Mouse (Mus musculus): ENCODE measurements around the gene Ints14.

Ints14 gene

DNA sequence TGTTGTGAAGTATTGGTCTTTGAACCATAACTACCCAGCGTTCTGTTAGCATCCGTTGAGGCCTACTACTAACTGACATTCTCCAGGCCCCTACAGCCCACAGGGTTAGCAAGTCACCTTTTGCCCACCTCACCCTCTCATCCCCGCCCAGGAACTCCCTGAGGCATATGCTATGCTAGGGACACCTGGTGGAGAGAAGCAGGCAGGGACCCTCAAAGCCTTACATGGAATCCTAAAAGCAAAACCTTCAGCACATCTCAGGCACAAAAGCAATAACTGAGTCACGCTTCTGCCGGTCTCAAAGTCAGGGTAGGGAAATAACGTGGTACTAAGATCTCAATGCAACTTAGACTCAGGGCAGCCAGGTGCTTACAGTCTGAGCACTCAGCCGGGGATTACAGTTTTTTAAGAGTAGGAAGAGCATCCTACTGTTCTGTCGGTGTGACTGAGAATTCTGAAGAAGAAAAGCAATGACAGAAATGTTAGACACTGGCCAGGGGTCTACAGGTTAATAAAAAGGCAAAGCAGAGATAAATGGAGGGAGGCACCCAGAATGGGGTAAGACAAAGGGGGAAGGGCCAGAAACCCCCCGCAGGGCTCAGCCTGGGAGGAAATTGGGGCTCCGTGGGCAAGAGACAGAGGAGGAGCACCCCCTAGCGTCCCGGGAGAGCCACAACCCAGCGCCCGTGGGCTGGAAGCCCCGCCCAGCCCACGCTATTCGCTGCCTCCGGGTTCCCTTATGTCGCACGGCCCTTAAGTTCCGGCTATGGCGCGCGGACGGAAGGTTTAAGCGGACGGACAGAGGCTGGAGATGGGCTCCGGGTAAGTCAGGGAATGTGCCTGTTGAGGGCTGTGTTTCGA, at the start of gene Ints14:
Ints14 (plus strand) TSS at position 789 of the 861 bp plus-strand sequence.
- peak; percentile 98 for DNase-seq (ENCODE audit: low read depth)

DNA sequence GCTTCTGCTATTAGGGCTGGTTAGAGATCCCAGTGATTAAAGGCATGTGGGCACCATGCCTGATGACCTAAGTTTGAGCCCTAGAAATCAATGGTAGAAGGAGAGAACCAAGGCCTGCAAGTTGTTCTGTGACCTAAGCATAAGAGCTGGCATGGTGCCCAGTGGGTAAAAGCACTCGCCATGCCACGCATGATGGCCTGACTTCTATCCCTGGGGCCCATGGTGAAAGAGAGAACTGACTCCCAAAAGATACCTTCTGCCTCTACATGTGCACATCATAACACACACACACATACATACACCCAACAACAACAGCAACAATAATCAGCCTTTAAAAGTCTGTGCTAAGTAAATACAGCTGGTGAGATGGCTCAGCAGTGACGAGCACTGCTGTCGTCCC, 47.3 kb upstream of the Ints14 start:
- no peak for DNase-seq (ENCODE audit: low read depth)

- DNase-seq (ENCODE audit: low read depth): no peak
Observed at GRCm38 (mm10) chr9:64913973-64914372, 46.7 kb upstream of the Ints14 start.

DNA sequence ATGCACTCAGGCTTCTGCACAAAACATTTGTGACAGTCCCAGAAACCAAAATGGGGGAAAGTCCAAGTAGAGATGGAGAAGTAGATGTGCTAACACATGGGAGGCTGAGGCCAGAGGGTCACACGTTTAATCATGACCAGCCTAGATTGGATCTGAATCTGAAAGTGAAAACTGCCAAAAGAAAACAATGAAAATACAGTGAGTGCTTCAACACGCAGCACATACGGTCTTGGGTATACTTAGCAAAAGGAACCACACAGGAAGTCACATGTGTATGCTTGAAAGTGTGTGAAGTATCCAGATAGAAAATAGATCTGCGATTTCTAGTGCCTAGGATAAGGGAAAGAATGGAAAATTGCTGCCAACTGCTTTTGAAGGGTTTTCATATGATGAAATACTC, 46.1 kb upstream of the Ints14 start:
- DNase-seq (ENCODE audit: low read depth): no peak

GRCm38 (mm10) chr9:64918560-64918959, 42.1 kb upstream of the Ints14 start:
- DNase-seq (ENCODE audit: low read depth): no peak

GRCm38 (mm10) chr9:64925771-64926170, 34.9 kb upstream of the Ints14 start:
- peak; percentile 89 for DNase-seq (ENCODE audit: low read depth)

DNA sequence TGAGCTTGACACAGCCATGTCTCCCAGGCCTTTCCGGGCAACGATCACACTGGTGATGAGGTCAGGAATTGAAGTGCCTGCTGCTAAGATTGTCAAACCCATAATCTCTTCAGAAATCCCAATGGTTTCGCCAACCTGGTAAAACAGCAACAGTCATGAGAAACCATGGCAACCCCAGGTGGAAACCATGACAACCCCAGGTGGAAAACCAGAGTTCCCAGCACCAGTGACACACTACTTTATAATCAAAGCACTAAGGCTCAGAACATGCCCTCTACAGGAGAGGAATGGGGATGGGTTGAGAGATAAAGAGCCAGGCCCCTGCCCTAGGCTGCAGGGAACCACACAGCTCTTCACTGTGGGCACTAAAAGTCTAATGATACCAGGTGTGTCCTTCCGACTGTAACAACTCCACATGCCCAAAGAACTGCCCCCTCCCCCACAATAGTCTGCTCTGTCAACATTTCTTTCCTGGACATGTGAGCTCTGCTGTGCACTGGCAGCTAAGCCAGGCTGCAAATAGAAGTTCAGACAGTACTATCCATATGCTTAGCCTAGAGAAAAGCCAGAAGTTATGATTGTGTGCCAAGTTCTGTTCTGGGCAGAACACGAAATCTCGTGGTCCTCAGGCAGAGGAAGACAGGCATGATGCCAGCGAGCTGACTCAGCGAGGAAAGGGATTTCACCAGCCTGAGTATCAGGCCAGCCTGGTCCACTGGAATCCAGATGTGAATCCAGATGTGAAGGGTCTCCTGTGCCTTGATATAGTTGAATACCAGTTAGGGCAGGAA, 34.3 kb upstream of the Ints14 start:
- DNase-seq (ENCODE audit: low read depth): peak; percentile 71

DNA sequence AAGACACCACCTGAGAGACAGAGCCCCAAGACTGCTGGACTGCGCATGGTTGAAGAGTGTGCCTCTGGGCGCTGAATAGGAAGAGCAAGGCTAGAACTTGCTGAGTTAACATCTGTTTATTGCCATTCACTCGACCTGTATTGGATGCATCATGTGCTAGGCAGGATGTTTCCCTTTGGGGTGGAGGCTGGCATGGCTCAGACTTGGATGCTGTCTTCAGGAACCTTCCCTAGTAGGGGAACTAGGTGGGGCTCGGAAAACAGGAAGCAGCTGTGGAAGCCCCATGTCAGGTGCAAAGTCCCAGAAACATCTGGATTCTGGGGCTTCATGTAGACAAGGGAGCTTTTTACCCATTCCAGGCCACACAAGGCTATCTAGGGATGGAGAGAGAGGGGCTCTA, 30.4 kb upstream of the Ints14 start:
- no peak for DNase-seq (ENCODE audit: low read depth)

DNA sequence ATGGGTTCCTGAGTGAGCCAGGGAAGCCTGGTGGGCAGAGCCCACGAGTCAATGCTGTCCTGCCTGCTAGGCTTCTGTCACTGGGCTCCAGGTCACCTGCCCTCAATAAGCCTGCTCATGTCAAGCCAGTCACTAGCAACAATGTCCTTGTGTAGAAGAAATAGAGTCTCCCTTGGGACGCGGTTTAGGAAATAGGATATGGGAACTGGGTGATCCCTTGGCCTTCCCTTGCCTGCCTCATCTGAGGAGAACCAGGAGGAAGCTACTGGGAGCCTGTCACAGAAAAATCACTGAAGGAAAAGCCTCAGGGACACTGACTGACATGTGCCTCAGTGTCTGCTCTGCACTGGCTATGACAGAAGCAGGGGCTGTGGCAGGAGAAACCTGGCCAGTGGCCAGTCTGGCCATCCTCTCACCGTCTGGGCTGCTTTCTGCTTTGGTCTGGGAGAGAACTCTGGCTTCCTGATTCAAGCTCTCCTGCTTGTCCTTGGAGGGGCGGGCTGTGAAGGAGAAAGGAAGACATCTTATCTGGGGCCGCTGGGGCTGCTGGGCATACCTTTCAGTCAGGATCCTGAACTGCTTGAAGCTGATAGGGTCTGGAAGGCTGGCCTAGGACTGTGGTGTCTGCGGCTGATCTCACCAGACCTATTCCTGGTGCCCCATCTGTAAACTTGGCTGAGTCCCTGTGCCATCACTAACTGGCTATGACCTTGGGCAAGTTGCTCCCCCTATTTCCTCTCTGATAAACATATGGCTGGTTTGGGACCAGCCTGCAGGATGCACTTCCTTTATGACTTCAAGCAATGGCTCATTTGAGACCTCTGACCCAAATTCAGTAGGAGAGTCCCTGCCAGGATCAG, 28.7 kb upstream of the Ints14 start:
- DNase-seq (ENCODE audit: low read depth): peak; percentile 80

DNA sequence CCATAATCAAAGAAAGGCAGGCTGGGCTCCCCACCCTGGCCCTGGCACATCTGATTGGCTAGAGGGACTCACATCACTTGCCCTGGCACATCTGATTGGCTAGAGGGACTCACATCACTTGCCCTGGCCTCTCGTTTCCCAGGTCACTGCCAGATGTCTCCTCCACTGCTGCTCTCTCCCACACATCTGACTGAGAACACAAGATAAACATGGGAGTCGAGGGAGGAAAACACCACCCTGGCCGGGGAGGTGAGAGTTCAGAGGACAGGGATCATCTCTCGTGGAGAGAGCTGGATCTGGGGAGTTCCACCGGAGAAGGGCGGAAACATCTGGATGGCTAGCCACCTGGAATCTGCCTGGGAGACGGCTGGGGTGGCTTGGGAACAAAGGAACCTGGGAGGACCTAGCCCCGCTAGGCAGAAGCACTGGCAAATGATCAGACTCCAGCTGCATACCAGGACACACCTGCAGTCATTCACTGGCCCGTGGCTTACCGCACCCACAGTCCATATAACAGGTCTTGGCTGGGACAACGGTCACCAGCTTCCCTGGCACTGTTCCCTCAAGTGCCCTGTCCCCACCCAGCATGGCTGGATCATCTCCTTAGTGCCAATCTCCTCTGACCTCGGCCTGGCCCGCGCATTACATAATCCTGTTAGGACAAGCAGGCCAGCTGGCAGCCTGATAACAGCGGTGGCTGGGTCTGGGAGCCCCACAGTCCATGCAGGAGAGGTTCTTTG, 26.5 kb upstream of the Ints14 start:
- DNase-seq (ENCODE audit: low read depth): no peak

DNA sequence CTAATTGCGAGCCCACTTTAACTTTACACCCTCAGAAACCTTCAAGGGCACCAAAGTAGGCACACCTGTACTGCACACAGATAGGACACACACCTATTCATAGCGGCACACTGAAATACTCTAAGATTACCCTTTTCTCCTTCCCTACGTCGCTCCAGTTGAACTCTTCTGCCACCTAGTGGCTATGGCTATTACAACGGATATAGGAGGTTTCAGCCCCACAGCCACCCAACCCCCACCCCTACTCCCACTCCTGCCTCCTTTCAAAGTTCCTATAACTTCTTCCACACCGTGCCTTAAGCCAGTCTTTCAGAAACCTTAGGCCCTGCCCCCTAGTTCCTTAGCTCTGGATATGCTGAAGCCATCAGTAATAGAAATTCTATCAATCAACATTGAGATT, 24.2 kb upstream of the Ints14 start:
- DNase-seq (ENCODE audit: low read depth): peak; percentile 79

- peak; percentile 54 for DNase-seq (ENCODE audit: low read depth)
Observed at GRCm38 (mm10) chr9:64937491-64937890, 23.2 kb upstream of the Ints14 start.

- DNase-seq (ENCODE audit: low read depth): peak; percentile 81
Observed at GRCm38 (mm10) chr9:64938535-64938934, 22.2 kb upstream of the Ints14 start.

DNA sequence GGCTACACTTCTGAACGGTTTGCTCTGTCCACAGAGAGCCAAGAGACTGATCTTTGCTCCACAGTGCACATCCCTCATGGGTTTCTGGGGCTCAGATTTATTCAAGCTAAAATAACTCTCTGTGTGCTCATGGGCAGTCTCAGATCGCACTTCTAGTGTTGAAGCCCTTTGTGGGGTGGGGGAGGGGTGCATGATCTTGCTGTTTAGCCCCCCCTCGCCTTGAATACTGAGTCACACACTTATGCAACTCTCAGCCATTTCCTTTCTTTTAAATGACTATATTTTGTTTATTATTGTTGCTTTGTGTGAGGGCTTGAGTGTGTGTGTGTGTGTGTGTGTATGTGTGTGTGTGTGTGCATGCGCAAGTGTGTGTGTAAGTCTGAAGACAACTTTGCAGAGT, 21.4 kb upstream of the Ints14 start:
- DNase-seq (ENCODE audit: low read depth): peak; percentile 88

DNA sequence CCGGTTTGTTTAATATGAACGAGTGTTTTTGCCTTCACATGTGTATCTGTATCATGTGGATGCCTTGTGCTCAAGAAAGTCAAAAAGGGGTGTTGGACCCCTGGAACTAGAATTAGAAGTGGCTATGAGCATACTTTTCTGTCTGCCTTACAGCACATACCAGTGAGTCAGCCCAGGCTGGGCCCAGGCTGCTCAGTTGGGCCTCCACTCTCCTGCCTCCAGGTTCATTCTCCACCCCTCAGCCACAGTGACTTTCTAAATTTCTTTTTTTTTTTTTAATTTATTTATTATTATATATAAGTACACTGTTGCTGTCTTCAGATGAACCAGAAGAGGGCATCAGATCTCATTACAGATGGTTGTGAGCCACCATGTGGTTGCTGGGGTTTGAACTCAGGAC, 20.9 kb upstream of the Ints14 start:
- peak; percentile 62 for DNase-seq (ENCODE audit: low read depth)

DNA sequence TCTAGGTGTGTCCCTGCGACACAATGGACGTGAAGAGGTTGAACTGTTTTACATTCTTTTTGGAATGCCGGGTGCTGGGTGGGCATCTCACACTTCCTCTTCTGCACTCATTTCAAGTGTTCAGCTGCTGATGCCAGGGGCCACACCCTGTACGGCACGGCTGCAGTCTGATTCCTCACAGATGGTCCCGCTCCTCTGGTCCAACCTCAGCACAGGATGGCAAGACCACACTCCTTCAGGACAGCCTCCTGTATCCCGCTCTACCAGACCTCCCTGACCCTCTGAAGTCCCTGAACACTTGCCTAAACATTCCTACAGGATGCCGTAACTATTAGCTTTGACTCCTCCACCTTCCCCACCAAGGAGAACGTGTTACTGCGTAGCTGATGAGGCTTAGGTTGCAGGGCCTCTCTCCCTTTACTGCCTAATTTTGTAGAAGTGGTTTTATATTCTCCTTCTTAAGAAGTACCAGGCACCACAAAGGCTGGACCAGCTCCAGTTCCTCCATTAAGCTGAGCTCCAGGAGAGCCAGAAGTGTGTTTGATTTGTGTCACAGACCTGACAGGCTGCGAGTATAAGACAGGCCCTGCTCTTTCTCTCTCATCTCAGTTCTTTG, 19.9 kb upstream of the Ints14 start:
- no peak for DNase-seq (ENCODE audit: low read depth)

GRCm38 (mm10) chr9:64941650-64942049, 19.1 kb upstream of the Ints14 start:
- no peak for DNase-seq (ENCODE audit: low read depth)

DNA sequence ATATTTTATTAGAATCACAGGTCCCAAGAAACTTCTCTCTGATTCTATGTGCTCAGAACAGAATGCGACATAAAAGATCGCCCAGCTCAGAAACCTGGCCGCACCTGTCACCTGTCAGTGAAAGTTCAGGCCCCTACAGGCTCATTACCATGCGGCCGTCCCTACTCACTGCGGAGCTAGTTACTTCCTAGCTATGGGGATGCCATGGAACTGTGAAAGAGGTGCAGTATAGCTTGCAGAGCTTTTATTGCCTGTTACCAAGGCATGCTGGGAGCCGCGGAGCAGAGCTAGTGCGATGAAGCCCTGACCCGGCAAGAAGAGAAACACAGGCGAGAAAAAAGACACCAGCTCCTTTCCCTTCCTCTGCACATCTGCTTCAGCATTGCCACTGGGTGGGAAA, 16.7 kb upstream of the Ints14 start:
- no peak for DNase-seq (ENCODE audit: low read depth)

DNA sequence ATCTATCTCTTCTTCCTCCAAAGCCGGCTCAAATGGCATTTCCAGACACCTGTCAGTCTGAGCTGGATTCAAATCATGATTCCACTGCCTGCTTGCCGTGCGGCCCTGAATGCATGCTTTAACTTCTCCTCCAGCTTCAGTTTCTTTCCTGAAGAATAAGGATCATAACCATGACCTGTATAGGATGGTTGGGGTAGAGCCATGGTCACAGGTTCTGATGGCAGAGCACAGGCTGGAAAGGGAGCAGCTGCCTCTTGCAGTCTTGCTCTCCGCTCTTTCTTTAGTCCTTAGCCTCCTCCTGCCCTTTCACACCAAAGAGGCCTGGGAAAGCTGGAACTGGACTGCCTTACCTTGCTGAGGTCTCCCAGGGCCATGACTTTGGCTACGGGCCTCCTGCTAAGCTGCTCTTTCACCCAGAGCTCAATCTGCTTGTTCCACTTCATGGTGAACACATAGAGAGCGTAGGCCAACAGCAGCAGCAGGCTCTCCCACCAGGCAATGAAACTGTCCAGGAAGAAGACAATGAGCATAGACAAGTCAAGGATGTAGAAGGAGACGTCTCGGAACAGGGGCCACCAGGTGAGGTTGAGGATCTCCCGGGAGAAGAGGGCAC, 13.1 kb upstream of the Ints14 start:
- no peak for DNase-seq (ENCODE audit: low read depth)

DNA sequence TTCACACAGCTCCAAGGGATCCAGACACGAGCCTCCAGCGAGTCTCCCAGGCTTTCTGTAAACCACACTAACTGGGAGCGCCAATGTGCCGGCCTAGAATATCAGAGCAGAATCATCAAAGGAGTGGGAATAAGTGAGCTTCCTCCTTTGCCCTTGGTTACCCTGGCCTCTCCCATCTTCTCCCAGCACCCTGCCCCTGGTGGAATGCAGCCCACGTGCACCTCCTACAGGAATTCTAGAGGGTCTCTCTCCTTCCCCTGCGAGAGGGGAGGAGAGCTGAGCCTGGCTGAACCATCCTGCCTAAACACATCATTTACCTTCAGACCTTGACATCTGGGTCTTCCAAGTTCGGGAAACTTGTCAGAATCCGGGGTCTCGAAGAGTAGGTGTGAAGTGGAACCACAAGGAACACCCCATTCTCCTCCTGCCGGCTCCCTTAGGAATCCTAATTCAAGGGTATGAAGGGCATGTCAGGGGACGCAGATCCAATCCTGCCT, 9.5 kb upstream of the Ints14 start, which contains the start of gene Slc24a1:
Slc24a1 (minus strand) TSS at position 447 of the 497 bp plus-strand sequence.
- no peak for DNase-seq (ENCODE audit: low read depth)

All from 416B (cell line).